Mouse (Mus musculus) limb, embryonic 12.5 days (tissue): Measurements from ENCODE around the gene Apbb1ip. TPM values are rescaled to one million over a fixed set of nuclear protein-coding genes. Genes with fewer than 3 reads are reported as not detected.

Experiments
- ATAC-seq: fragments of 200-750 bp; cut with Nextera tagmentation; 2 replicates; pipeline ENCODE4 v1.8.0; 2017; ENCODE audit warnings: low read depth, moderate TSS enrichment; ENCODE audit not compliant: insufficient number of reproducible peaks, insufficient read depth, low FRiP score, low TSS enrichment
- H3K27ac ChIP-seq: fragments of 300-500 bp; sonication (generic); 2 replicates; pipeline ENCODE4 v1.5.1; 2016; ENCODE audit warnings: mild to moderate bottlenecking, moderate library complexity
- H3K27me3 ChIP-seq: fragments of 300-500 bp; sonication (generic); 2 replicates; pipeline ENCODE4 v1.6.1; 2016; ENCODE audit warnings: mild to moderate bottlenecking, moderate library complexity
- H3K36me3 ChIP-seq: fragments of 300-500 bp; sonication (generic); 2 replicates; pipeline ENCODE4 v1.6.1; 2016; ENCODE audit warnings: mild to moderate bottlenecking, moderate library complexity
- H3K4me1 ChIP-seq: fragments of 300-500 bp; sonication (generic); replicated peaks from 2 replicates; pipeline ENCODE4 v1.6.1; 2016
- H3K4me2 ChIP-seq: fragments of 300-500 bp; sonication (generic); 2 replicates; pipeline ENCODE4 v1.6.1; 2016; ENCODE audit warnings: mild to moderate bottlenecking, moderate library complexity
- H3K4me3 ChIP-seq: fragments of 300-500 bp; sonication (generic); replicated peaks from 2 replicates; pipeline ENCODE4 v1.5.1; 2016; ENCODE audit warnings: mild to moderate bottlenecking
- H3K9ac ChIP-seq: fragments of 300-500 bp; sonication (generic); replicated peaks from 2 replicates; pipeline ENCODE4 v1.6.1; 2016; ENCODE audit warnings: mild to moderate bottlenecking, moderate library complexity
- H3K9me3 ChIP-seq: fragments of 300-500 bp; sonication (generic); 2 replicates; pipeline ENCODE4 v1.6.1; 2016; ENCODE audit warnings: mild to moderate bottlenecking, moderate library complexity
- WGBS: fragments of 180-500 bp; shearing (Covaris S2); methylation state at CpG from one replicate; pipeline ENCODE4 v1.1.7; 2016; 5-methylcytosine and 5-hydroxymethylcytosine counted together
- polyA plus RNA-seq: library from polyadenylated mRNA; unstranded; fragments of >200 nt; fragmentation: Nextera tagmentation; extraction: Ambion mirVana; gene quantifications from 2 replicates; pipeline ENCODE4 v1.2.1, GENCODE M21; 2016

Gene Apbb1ip
- polyA plus RNA-seq, 1 experiment from 2014 or later, result 0.69 TPM

- ATAC-seq, result no peak
- H3K4me1 ChIP-seq, result no peaks in the 10 kb centered on the region
- no peak overlapping the region for H3K4me2 ChIP-seq
- H3K27ac ChIP-seq, result no peak overlapping the region
- no peaks in the 10 kb centered on the region for H3K27me3 ChIP-seq
- H3K36me3 ChIP-seq, result no peaks in the 10 kb centered on the region
- peaks cover 12% of the 10 kb centered on the region for H3K9me3 ChIP-seq
- H3K4me3 ChIP-seq, result no peak overlapping the region
- no peak overlapping the region for H3K9ac ChIP-seq
These were observed 22.6 kb downstream of the Apbb1ip start for GRCm38 (mm10) chr2:22796487-22796886.

DNA sequence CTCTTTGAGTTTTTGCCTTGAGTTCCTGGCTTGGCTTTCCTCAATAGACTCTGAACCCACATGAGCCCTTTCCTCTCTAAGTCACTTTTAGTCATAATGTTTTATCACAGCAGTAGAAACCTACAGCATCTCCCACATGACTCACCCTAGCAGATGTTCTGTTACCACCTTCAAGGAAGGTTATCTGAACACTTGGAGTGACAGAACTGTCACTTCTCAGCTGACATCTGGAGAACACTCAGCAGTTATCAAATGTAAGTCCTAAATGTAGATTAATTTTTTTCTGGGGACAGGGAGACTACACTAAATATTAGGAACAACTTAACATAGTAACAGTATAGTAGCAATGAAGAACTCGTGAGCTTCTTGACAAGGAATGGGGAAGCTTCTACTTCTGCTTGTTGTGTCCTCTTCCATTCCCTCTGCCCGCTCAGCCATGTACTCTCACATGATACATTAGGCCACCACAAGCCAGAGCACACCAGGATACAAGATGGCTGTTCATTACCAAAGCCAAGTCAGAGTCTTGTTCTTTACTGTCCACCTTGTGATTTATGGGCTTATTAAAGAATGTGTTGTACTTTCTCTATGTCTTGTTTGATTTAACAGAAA, 25.6 kb downstream of the Apbb1ip start:
- H3K27me3 ChIP-seq, result no peaks in the 10 kb centered on the region
- H3K9me3 ChIP-seq, result peaks cover 12% of the 10 kb centered on the region
- no peak overlapping the region for H3K4me3 ChIP-seq
- H3K4me2 ChIP-seq, result no peak overlapping the region
- 80% methylated on average over 2 of the region's 2 CpGs for WGBS
- H3K9ac ChIP-seq, result no peak overlapping the region
- H3K27ac ChIP-seq, result no peak overlapping the region
- H3K4me1 ChIP-seq, result no peaks in the 10 kb centered on the region
- H3K36me3 ChIP-seq, result no peaks in the 10 kb centered on the region
- ATAC-seq, result no peak

DNA sequence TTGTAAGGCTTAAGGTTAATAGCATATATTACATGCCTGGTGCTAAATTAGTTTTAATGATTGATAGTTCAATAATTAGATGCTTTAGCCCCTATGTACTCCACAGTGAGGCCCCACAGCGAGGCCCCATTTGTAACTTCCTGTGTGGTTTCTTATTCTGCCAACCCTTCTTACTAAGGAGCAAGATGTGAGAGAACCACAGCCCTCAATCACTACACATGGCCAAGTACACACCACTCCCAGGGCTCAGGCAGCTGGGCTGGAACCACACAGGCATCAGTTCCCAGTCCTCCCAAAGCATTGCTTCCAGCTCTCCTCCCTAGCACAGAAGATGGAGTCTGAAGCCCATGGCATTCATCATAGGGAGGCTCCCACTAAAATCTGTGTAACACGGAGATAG, 31.7 kb downstream of the Apbb1ip start:
- no peaks in the 10 kb centered on the region for H3K4me1 ChIP-seq
- WGBS, result 70% methylated on average over 2 of the region's 2 CpGs
- no peaks in the 10 kb centered on the region for H3K36me3 ChIP-seq
- H3K9me3 ChIP-seq, result no peaks in the 10 kb centered on the region
- H3K27ac ChIP-seq, result no peak overlapping the region
- H3K27me3 ChIP-seq, result no peaks in the 10 kb centered on the region
- no peak overlapping the region for H3K4me3 ChIP-seq
- no peak overlapping the region for H3K4me2 ChIP-seq
- H3K9ac ChIP-seq, result no peak overlapping the region
- ATAC-seq, result no peak

GRCm38 (mm10) chr2:22806576-22806975, 32.7 kb downstream of the Apbb1ip start:
- H3K27me3 ChIP-seq, result no peaks in the 10 kb centered on the region
- no peaks in the 10 kb centered on the region for H3K36me3 ChIP-seq
- ATAC-seq, result no peak
- no peak overlapping the region for H3K9ac ChIP-seq
- no peak overlapping the region for H3K4me2 ChIP-seq
- H3K4me1 ChIP-seq, result no peaks in the 10 kb centered on the region
- H3K4me3 ChIP-seq, result no peak overlapping the region
- no peak overlapping the region for H3K27ac ChIP-seq
- no peaks in the 10 kb centered on the region for H3K9me3 ChIP-seq
- WGBS, result 92% methylated on average over 1 of the region's 1 CpGs

GRCm38 (mm10) chr2:22807312-22807711, 33.4 kb downstream of the Apbb1ip start:
- no peaks in the 10 kb centered on the region for H3K9me3 ChIP-seq
- WGBS, result 31% methylated on average over 1 of the region's 1 CpGs
- no peaks in the 10 kb centered on the region for H3K36me3 ChIP-seq
- no peak overlapping the region for H3K4me3 ChIP-seq
- ATAC-seq, result no peak
- no peaks in the 10 kb centered on the region for H3K27me3 ChIP-seq
- no peak overlapping the region for H3K27ac ChIP-seq
- no peaks in the 10 kb centered on the region for H3K4me1 ChIP-seq
- no peak overlapping the region for H3K4me2 ChIP-seq
- no peak overlapping the region for H3K9ac ChIP-seq

DNA sequence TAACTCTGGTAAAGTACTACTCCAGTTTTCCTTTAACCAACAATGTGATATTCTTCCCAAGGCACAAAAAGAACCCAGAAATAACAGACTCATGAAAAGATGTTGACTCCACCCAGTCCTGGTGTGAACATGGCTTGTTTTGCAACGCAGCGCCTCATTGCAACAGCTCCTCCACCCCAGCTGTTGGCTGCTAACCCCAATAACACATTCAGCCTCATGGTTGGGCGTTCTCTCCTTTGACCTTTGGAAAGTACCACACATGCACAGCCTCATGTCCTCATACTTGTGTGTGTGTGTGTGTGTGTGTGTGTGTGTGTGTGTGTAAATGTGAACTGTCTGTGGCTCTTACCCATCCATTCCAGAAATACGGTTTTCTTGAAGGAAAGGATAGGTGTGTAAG, 37.0 kb downstream of the Apbb1ip start:
- H3K27me3 ChIP-seq, result no peaks in the 10 kb centered on the region
- no peaks in the 10 kb centered on the region for H3K4me1 ChIP-seq
- H3K27ac ChIP-seq, result no peak overlapping the region
- ATAC-seq, result no peak
- H3K9me3 ChIP-seq, result no peaks in the 10 kb centered on the region
- WGBS, result 89% methylated on average over 4 of the region's 4 CpGs
- no peak overlapping the region for H3K4me2 ChIP-seq
- no peak overlapping the region for H3K4me3 ChIP-seq
- no peak overlapping the region for H3K9ac ChIP-seq
- H3K36me3 ChIP-seq, result no peaks in the 10 kb centered on the region

- Histone ChIP-seq H3K9me3 (no peaks in the 10 kb centered on the region), H3K27me3 (no peaks in the 10 kb centered on the region), H3K36me3 (no peaks in the 10 kb centered on the region), H3K4me2 (no peak overlapping the region), H3K4me3 (no peak overlapping the region), H3K4me1 (no peaks in the 10 kb centered on the region), H3K27ac (no peak overlapping the region), H3K9ac (no peak overlapping the region)
- no peak for ATAC-seq
- WGBS, result 87% methylated on average over 8 of the region's 8 CpGs
These were observed 37.6 kb downstream of the Apbb1ip start for GRCm38 (mm10) chr2:22811466-22811865.

DNA sequence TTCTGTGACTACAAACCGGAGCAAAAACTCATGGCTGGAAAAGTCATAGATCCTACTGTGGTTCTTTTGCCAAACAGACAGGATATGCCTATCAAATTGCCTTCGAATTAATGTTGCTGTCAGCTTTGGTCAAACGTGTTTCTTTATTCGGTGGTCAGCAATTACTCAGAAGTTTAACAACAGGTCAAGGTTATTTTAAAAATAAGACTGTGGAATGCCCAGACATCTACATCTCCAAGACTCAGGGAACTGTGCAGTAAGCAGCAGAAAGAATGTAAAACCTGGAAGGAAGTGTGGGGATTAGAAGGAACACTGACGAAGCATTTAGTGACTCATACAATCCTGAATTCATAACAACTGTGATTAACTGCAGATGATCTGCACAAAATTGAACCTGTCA, 40.0 kb downstream of the Apbb1ip start:
- H3K4me1 ChIP-seq, result no peaks in the 10 kb centered on the region
- no peak for ATAC-seq
- no peaks in the 10 kb centered on the region for H3K9me3 ChIP-seq
- H3K4me2 ChIP-seq, result no peak overlapping the region
- no peaks in the 10 kb centered on the region for H3K36me3 ChIP-seq
- no peak overlapping the region for H3K9ac ChIP-seq
- no peak overlapping the region for H3K4me3 ChIP-seq
- 69% methylated on average over 5 of the region's 5 CpGs for WGBS
- no peak overlapping the region for H3K27ac ChIP-seq
- no peaks in the 10 kb centered on the region for H3K27me3 ChIP-seq

- no peak overlapping the region for H3K27ac ChIP-seq
- H3K9me3 ChIP-seq, result no peaks in the 10 kb centered on the region
- no peak overlapping the region for H3K9ac ChIP-seq
- H3K4me1 ChIP-seq, result no peaks in the 10 kb centered on the region
- no peak for ATAC-seq
- H3K27me3 ChIP-seq, result no peaks in the 10 kb centered on the region
- no peak overlapping the region for H3K4me2 ChIP-seq
- H3K4me3 ChIP-seq, result no peak overlapping the region
- WGBS, result 95% methylated on average over 2 of the region's 2 CpGs
- no peaks in the 10 kb centered on the region for H3K36me3 ChIP-seq
These were observed 41.8 kb downstream of the Apbb1ip start for GRCm38 (mm10) chr2:22815674-22816073.

GRCm38 (mm10) chr2:22816231-22816630, 42.3 kb downstream of the Apbb1ip start:
- WGBS, result 80% methylated on average over 1 of the region's 1 CpGs
- Histone ChIP-seq H3K27me3 (no peaks in the 10 kb centered on the region), H3K36me3 (no peaks in the 10 kb centered on the region), H3K27ac (no peak overlapping the region), H3K4me2 (no peak overlapping the region), H3K4me1 (no peaks in the 10 kb centered on the region), H3K9ac (no peak overlapping the region), H3K4me3 (no peak overlapping the region), H3K9me3 (no peaks in the 10 kb centered on the region)
- ATAC-seq, result no peak

GRCm38 (mm10) chr2:22822293-22822692, 48.4 kb downstream of the Apbb1ip start:
- ATAC-seq, result no peak
- Histone ChIP-seq H3K27me3 (no peaks in the 10 kb centered on the region), H3K4me1 (no peaks in the 10 kb centered on the region), H3K9ac (no peak overlapping the region), H3K27ac (no peak overlapping the region), H3K4me3 (no peak overlapping the region), H3K4me2 (no peak overlapping the region), H3K9me3 (no peaks in the 10 kb centered on the region), H3K36me3 (no peaks in the 10 kb centered on the region)
- 85% methylated on average over 2 of the region's 2 CpGs for whole genome bisulfite sequencing

- H3K4me1 ChIP-seq, result no peaks in the 10 kb centered on the region
- WGBS, result 84% methylated on average over 4 of the region's 4 CpGs
- no peaks in the 10 kb centered on the region for H3K27me3 ChIP-seq
- H3K36me3 ChIP-seq, result no peaks in the 10 kb centered on the region
- H3K9me3 ChIP-seq, result no peaks in the 10 kb centered on the region
- ATAC-seq, result no peak
- no peak overlapping the region for H3K4me3 ChIP-seq
- H3K4me2 ChIP-seq, result no peak overlapping the region
- no peak overlapping the region for H3K27ac ChIP-seq
- no peak overlapping the region for H3K9ac ChIP-seq
These were observed 71.6 kb downstream of the Apbb1ip start for GRCm38 (mm10) chr2:22845514-22845913.
